Mouse (Mus musculus) midbrain, embryonic 13.5 days (tissue): Measurements from ENCODE around the gene Tubg2. TPM values are rescaled to one million over a fixed set of nuclear protein-coding genes. Genes with fewer than 3 reads are reported as not detected.
"Not testable (repeated sequence)": the region's sequence is repeated elsewhere in the genome, so short reads cannot be mapped to it uniquely, and the experiment has no call there.

Experiments
- ATAC-seq: fragments of 200-750 bp; cut with Nextera tagmentation; 2 replicates; pipeline ENCODE4 v1.8.0; 2017; ENCODE audit warnings: mild to moderate bottlenecking, moderate TSS enrichment, moderate library complexity
- H3K27ac ChIP-seq: fragments of 300-500 bp; sonication (generic); 2 replicates; pipeline ENCODE4 v1.5.1; 2015; ENCODE audit warnings: inconsistent platforms, mild to moderate bottlenecking, moderate library complexity
- H3K27me3 ChIP-seq: fragments of 300-500 bp; sonication (generic); 2 replicates; pipeline ENCODE4 v1.6.1; 2015; ENCODE audit warnings: mild to moderate bottlenecking, inconsistent platforms
- H3K36me3 ChIP-seq: fragments of 300-500 bp; sonication (generic); 2 replicates; pipeline ENCODE4 v1.6.1; 2015; ENCODE audit warnings: mild to moderate bottlenecking, inconsistent platforms
- H3K4me1 ChIP-seq: fragments of 300-500 bp; sonication (generic); replicated peaks from 2 replicates; pipeline ENCODE4 v1.6.1; 2015; ENCODE audit warnings: inconsistent platforms
- H3K4me2 ChIP-seq: fragments of 300-500 bp; sonication (generic); replicated peaks from 2 replicates; pipeline ENCODE4 v1.6.1; 2015; ENCODE audit warnings: moderate library complexity, mild to moderate bottlenecking, inconsistent platforms
- H3K4me3 ChIP-seq: fragments of 300-500 bp; sonication (generic); replicated peaks from 2 replicates; pipeline ENCODE4 v1.5.1; 2015; ENCODE audit warnings: mild to moderate bottlenecking, inconsistent platforms
- H3K9ac ChIP-seq: fragments of 300-500 bp; sonication (generic); replicated peaks from 2 replicates; pipeline ENCODE4 v1.6.1; 2015; ENCODE audit warnings: mild to moderate bottlenecking, inconsistent platforms
- H3K9me3 ChIP-seq: fragments of 300-500 bp; sonication (generic); 2 replicates; pipeline ENCODE4 v1.6.1; 2016; ENCODE audit warnings: mild to moderate bottlenecking, inconsistent platforms
- WGBS: fragments of 180-500 bp; shearing (Covaris S2); methylation state at CpG from one replicate; pipeline ENCODE4 v1.1.7; 2015; 5-methylcytosine and 5-hydroxymethylcytosine counted together
- polyA plus RNA-seq: library from polyadenylated mRNA; unstranded; fragments of >200 nt; fragmentation: Nextera tagmentation; extraction: Ambion mirVana; gene quantifications from 2 replicates; pipeline ENCODE4 v1.2.1, GENCODE M21; 2015

The Tubg2 gene
- polyA plus RNA-seq, 1 experiment from 2014 or later, result 29.8 TPM

DNA sequence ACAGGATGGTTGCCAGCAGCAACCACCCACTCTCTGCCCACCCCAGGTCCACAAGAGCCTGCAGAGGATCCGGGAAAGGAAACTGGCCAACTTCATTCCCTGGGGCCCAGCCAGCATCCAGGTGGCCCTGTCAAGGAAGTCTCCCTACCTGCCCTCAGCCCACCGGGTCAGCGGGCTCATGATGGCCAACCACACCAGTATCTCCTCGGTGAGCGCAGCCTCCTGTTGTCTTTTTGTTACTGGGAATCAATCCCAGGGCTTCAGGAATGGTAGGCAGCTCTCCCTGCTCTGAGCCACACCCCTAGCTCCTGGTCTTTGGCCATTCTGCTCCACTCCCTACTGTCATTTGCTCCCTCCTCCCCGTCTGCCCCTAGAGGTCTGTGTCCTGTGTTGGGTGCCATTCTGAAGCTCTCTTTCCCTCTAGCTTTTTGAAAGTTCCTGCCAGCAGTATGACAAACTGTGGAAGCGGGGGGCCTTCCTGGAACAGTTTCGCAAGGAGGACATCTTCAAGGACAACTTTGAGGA is 5.3 kb downstream of the Tubg2 start:
- not testable (repeated sequence) for ATAC-seq, H3K9me3 ChIP-seq, H3K4me2 ChIP-seq, H3K9ac ChIP-seq, H3K27ac ChIP-seq, H3K4me3 ChIP-seq
- Histone ChIP-seq H3K27me3 (peaks cover 70% of the 10 kb centered on the region), H3K4me1 (peaks cover 17% of the 10 kb centered on the region), H3K36me3 (peaks cover 30% of the 10 kb centered on the region)
- 83% methylated on average over 8 of the region's 8 CpGs for WGBS

DNA sequence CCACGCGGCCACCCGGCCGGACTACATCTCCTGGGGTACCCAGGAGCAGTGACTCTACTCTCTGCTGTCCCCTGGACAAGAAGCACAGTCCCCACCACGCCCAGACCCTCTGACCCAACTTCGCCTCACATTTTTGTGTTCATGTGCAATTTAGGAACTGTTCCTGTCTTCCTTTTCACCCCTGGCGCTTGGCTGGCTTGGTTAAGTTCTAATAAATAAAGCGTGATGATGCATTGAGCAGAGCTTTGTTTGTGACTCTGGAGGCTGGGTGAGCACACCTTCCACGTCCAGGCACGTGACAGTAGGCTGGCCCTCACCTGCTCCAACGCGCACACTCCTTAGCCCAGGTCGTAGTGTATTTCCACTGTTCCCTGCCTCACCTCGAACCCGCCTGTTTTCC is 5.8 kb downstream of the Tubg2 start:
- H3K27me3 ChIP-seq, result peaks cover 75% of the 10 kb centered on the region

DNA sequence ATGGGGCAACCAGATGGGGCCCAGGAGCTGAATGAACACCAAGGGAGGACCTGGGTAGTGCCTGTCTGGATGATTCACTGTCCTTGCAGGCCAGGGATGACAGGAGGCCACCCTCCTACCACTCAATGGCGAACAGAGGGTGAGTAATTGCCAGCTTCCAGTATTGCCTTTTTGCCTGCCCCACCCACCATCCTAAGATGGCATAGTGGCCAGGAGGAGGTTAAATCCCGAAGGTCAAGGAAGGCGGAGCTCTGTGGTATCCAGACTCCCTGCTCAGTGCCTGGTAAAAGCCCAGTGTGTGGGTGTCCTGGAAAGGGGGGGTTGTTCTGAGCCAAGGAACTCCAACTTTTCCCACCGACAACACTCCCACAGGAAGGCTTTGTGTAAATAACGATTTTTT is 6.6 kb downstream of the Tubg2 start:
- Histone ChIP-seq H3K4me3 (no peak overlapping the region), H3K27me3 (peaks cover 82% of the 10 kb centered on the region), H3K4me2 (no peak overlapping the region), H3K4me1 (peaks cover 11% of the 10 kb centered on the region), H3K9me3 (no peaks in the 10 kb centered on the region), H3K27ac (no peak overlapping the region), H3K36me3 (peaks cover 40% of the 10 kb centered on the region), H3K9ac (no peak overlapping the region)
- no peak for ATAC-seq
- WGBS, result 62% methylated on average over 5 of the region's 5 CpGs

More for the DNA sequence above, 5.8 kb downstream of the Tubg2 start:
- Histone ChIP-seq H3K36me3 (peaks cover 34% of the 10 kb centered on the region), H3K9ac (no peak overlapping the region), H3K9me3 (no peaks in the 10 kb centered on the region), H3K4me1 (peaks cover 12% of the 10 kb centered on the region), H3K27ac (no peak overlapping the region), H3K4me2 (no peak overlapping the region), H3K4me3 (no peak overlapping the region)
- no peak for ATAC-seq
- 85% methylated on average over 15 of the region's 15 CpGs for WGBS

DNA sequence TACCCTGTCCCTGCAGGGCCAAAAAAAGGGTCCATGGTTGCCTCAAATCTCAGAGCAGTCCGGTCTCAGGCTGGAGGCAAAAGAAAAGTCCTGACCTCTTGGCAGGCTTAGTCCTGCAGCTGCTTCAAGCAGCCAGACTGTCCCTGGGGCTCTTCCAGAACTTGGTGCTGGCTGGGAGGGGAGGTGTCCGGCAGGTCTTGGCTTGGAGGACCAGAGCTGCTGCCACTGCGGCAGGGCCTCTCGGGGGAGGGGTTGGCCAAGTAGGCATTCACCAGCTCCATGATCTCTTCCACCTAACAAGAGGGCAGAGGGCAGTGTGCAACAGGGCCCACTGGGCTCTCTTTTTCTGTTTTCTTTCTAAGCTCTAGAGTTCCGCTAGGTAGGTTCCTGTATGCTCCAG is 7.1 kb downstream of the Tubg2 start:
- 43% methylated on average over 5 of the region's 5 CpGs for WGBS
- H3K27me3 ChIP-seq, result peaks cover 82% of the 10 kb centered on the region
- ATAC-seq, result no peak

DNA sequence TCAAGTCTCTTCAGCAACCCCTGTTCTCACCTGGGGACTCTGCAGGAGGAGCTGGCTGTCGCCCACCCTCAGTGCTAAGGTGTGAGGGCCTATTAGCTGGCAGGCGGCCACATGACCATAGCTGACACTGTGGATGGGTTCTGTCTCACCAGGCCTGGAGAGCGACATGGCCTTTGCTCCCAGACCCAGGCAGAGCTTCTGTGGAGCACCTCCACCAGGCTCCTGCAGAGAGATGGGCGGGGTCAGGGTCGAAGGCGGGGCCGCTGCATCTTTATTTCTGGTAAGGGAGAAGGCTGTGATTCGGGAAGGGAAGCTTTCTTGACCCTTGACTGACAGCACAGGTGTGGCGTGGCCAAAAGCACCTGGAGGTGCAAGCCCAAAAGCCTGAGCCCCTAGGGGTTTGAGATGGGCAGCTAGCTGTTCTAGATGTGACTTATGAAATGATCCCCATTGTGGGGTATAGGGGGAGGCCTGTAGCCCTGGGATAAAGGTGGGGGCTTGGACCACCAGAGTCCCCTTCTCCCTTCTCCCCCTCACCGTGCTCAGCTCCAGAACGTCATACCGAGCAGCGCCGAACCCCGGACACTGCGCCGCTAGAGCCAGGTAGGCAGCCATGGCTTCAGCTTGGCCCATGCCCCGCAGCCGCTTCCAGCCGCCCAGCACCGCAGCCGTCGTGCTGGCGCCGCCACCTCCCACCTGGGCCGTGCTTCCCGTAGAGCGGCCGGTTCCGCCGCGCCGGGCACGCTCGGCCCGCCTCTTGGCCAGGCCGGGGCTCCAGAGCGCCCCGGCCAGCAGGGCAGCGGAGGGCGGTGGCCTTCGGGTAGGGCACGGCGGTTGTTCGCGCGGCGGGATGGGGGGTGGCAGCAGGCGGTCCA is 8.0 kb downstream of the Tubg2 start:
- Histone ChIP-seq H3K27me3 (peaks cover 84% of the 10 kb centered on the region), H3K4me2 (peak overlapping the region; percentile 47), H3K9ac (peak overlapping the region; percentile 49; the same call in 1 of the 2 replicates), H3K36me3 (peaks cover 46% of the 10 kb centered on the region), H3K4me1 (peaks cover 18% of the 10 kb centered on the region), H3K4me3 (peak overlapping the region; percentile 30), H3K27ac (no peak overlapping the region), H3K9me3 (no peaks in the 10 kb centered on the region)
- ATAC-seq, result peak; percentile 41; the same call in 1 of the 2 replicates
- WGBS, result 9% methylated on average over 49 of the region's 49 CpGs

More for the DNA sequence above, 7.1 kb downstream of the Tubg2 start:
- Histone ChIP-seq H3K4me3 (no peak overlapping the region), H3K4me1 (peaks cover 11% of the 10 kb centered on the region), H3K27ac (no peak overlapping the region), H3K4me2 (no peak overlapping the region), H3K36me3 (peaks cover 45% of the 10 kb centered on the region), H3K9ac (no peak overlapping the region), H3K9me3 (no peaks in the 10 kb centered on the region)

DNA sequence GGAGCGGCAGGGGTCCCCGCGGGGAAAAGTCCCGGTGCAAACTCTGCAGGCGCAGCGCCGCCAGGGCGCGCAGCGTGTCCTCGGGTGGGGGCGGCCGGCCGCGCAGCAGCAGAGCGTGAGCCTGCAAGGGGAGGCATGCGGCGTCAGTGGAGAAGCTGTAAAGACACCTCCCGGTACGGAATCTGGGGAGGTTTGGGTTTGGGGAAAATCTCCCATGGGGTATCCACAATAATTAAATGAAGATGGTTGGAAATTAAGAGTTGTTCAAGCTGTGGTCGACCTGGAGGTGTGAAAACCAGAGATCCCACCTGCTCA is 8.6 kb downstream of the Tubg2 start:
- 7% methylated on average over 21 of the region's 21 CpGs for WGBS
- ATAC-seq, result no peak
- Histone ChIP-seq H3K9ac (peak overlapping the region; percentile 49; the same call in 1 of the 2 replicates), H3K36me3 (peaks cover 46% of the 10 kb centered on the region), H3K4me1 (peaks cover 24% of the 10 kb centered on the region), H3K27me3 (peaks cover 86% of the 10 kb centered on the region), H3K9me3 (no peaks in the 10 kb centered on the region), H3K4me3 (peak overlapping the region; percentile 30), H3K4me2 (peak overlapping the region; percentile 47), H3K27ac (no peak overlapping the region)

DNA sequence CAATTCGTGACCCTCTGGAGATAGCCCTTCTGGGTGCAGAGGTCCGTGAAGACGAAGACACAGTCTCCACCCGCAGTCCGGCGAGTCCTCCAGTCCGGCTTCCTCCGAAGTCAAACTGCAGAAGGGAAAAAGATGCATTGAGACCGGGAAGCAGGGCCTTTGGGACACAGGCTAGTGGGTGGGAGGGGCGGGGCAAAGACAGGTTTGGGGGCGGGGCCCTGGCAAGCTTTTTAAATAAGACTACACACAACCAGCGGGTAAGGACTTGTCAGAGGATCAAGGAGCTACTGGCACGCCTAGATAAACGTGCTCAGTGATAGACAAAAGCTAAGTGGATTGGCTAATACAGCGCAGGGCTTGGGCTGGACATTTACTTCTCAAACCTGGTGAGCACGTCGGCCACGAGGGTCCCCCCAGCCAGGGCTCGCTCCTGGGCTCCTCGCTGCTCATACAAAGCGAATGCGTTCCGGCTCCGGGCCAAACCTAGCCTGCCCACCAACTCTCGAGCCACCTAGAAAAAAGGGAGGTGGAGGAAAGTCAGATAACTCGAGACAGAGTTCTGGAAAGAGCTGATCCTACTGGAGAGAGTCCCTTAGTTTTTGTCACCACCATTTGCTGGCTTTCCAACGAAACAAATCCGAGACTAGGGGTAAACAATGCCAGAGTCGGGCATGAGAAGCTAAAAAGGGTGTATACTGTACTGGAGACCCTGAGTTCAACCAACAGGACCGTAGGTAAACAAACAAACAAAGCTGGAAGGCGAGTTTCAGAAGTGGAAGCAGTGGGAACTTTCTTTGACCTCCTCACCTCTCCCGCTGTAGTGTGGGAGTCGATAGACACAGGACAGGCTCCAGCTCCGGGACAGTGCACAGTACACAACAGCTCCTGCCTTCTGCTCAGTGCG is 9.2 kb downstream of the Tubg2 start:
- H3K4me1 ChIP-seq, result peaks cover 30% of the 10 kb centered on the region
- ATAC-seq, result no peak
- no peaks in the 10 kb centered on the region for H3K9me3 ChIP-seq
- peaks cover 92% of the 10 kb centered on the region for H3K27me3 ChIP-seq
- 13% methylated on average over 35 of the region's 35 CpGs for WGBS
- peaks cover 46% of the 10 kb centered on the region for H3K36me3 ChIP-seq
- no peak overlapping the region for H3K27ac ChIP-seq
- H3K9ac ChIP-seq, result no peak overlapping the region; the same call in 1 of the 2 replicates
- peak overlapping the region; percentile 30; the same call in 1 of the 2 replicates for H3K4me3 ChIP-seq
- H3K4me2 ChIP-seq, result no peak overlapping the region

DNA sequence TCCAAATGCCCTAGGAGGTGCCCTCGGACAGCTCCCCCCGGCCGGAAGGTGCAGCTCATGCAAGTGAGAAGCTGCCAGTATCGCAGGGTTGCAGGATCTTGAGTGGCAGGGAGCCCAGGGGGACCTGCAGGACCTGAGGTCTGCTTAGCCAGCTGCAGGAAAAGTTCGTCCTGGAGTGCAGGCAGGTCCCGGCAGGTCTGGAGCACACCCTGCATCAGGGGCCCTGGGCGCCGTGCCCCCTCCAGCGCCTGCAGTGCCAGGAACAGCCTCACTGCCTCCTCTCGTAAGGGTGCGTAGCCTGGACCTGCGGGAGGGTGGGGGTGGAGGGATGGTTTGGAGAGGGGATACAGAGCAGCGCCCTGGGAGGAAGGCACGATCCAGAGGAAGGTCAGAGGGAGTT is 10.7 kb downstream of the Tubg2 start:
- Histone ChIP-seq H3K27me3 (peaks cover 90% of the 10 kb centered on the region), H3K9ac (no peak overlapping the region), H3K9me3 (no peaks in the 10 kb centered on the region), H3K36me3 (peaks cover 41% of the 10 kb centered on the region), H3K4me2 (no peak overlapping the region), H3K4me1 (peaks cover 38% of the 10 kb centered on the region), H3K4me3 (no peak overlapping the region), H3K27ac (no peak overlapping the region)
- ATAC-seq, result no peak
- WGBS, result 44% methylated on average over 14 of the region's 14 CpGs

DNA sequence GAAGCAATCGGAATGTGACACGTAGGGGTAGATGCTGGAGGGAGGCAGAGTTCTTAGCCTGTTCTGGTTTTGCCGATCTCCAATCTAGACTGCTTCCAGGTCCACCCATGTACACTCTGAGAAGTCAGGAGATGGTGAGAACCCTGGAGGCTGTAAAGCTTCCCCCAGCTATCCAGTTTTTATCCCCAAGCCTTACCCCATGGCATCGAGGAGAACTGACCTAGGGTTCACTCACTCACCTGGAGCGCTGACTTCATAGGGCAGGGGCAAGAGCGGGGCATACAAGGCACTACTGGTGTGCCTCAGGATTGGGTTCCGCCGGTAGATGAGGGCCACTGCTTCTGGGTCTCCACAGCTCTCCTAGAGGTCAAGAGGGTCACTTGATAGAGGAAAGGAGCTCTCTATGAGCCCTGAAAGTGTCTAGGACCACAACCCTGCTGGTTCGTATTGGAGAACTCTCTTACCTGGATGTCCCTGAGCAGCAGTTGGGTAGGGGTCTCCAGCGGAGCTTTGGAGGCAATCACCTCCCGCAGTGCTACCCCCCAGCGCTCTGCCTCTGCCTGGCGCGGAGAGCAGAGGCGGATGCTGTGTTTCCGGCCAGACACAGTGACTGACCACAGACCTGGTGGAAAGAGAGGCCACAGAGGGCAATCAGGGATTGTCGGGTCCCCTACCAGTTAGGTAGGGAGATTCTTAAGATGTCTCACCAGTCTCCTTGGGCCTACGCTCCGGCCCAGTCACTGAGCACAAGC is 11.7 kb downstream of the Tubg2 start:
- 45% methylated on average over 19 of the region's 19 CpGs for WGBS
- Histone ChIP-seq H3K4me1 (peaks cover 47% of the 10 kb centered on the region), H3K4me2 (no peak overlapping the region), H3K36me3 (peaks cover 32% of the 10 kb centered on the region), H3K27me3 (peaks cover 80% of the 10 kb centered on the region), H3K4me3 (no peak overlapping the region), H3K9ac (no peak overlapping the region), H3K27ac (no peak overlapping the region), H3K9me3 (no peaks in the 10 kb centered on the region)
- no peak for ATAC-seq

DNA sequence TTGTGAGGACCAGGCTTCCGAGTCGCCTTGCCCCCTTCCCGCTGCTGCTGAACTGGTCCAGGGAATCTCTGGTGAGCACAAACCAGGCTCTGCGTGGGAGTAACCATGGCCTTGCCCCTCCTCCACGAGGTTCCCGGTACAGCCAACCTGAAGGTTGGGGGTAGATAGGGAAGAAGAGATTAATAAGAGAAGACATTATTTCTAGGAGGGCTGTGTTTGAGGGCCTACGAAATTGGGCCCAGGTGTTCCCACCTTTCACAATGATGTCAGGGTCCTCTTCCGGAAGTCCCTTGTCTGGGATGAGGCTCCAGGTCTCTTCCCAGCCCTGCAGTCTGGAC is 12.2 kb downstream of the Tubg2 start:
- H3K9me3 ChIP-seq, result no peaks in the 10 kb centered on the region
- ATAC-seq, result no peak
- WGBS, result 45% methylated on average over 8 of the region's 8 CpGs

DNA sequence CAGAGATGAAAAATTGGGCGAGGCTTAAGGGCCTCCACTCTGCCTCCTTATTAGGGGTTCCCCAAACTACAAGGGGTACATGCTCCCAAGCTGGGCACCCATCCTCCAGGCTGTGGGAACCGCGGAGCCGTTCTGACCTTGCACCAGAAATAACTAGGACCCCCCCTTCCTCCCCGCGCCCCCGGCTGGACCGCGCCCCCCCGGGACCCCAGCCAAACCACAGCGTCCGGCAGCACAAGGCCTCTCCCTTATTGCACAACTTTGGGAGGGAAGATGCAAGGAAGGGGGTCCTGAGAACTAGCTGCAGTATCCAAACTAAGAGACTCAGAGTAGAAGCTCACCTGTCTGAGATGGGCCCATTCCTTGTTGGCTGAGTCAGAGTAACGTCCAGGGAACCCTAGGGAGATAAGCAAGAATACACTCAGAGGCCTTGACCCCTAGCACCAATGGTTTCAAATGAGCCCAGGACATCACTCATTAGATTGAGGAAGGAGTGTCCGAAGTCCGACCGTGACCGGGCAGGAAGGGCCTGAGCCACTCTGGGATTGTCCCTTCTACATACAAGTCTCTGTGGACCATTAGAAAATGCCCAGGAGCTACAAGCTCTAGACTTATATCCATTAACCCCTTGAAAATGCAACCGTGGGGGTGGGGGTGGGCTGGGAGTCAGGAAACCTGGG is 12.7 kb downstream of the Tubg2 start:
- ATAC-seq, result no peak
- H3K27me3 ChIP-seq, result peaks cover 76% of the 10 kb centered on the region
- peaks cover 56% of the 10 kb centered on the region for H3K4me1 ChIP-seq
- H3K9ac ChIP-seq, result no peak overlapping the region
- peaks cover 25% of the 10 kb centered on the region for H3K36me3 ChIP-seq
- WGBS, result 61% methylated on average over 18 of the region's 18 CpGs
- no peak overlapping the region for H3K27ac ChIP-seq
- H3K4me2 ChIP-seq, result peak overlapping the region; percentile 91; the same call in 1 of the 2 replicates
- no peaks in the 10 kb centered on the region for H3K9me3 ChIP-seq
- H3K4me3 ChIP-seq, result no peak overlapping the region

More for the DNA sequence above, 12.2 kb downstream of the Tubg2 start:
- Histone ChIP-seq H3K27me3 (peaks cover 76% of the 10 kb centered on the region), H3K4me1 (peaks cover 51% of the 10 kb centered on the region), H3K4me2 (no peak overlapping the region), H3K4me3 (no peak overlapping the region), H3K27ac (no peak overlapping the region), H3K36me3 (peaks cover 27% of the 10 kb centered on the region), H3K9ac (no peak overlapping the region)
